Mouse (Mus musculus) embryonic stem cell, embryonic (primary cell): ENCODE measurements at regions not wholly inside any gene's neighbourhood (a gene's known extent, or its start where the extent isn't known, plus 50 kb on each side); places are given as distances from the start of the nearest gene placed in this dataset.
"Not testable (repeated sequence)": the region's sequence is repeated elsewhere in the genome, so short reads cannot be mapped to it uniquely, and the experiment has no call there.

ENCODE experiments used
- CTCF ChIA-PET, 4 experiments: fragments of 300-600 bp in 2 of 4; fragments of 350-600 bp in 2 of 4; sonication (Branson Sonifier 250); formaldehyde crosslinking; loops; one replicate each; lab custom pipeline; 2022; ENCODE audit warnings: inconsistent platforms in 2 of 4; lab: Charles Lee
- POLR2A ChIA-PET, 4 experiments: fragments of 300-600 bp in 2 of 4; fragments of 350-600 bp in 2 of 4; sonication (Branson Sonifier 250); formaldehyde crosslinking; loops; one replicate each; lab custom pipeline; 2022; ENCODE audit warnings: antibody characterized with exemption in 4 of 4, inconsistent platforms in 1 of 4; lab: Charles Lee

GRCm38 (mm10) chr3:155944042-155944735, 617.4 kb upstream of the Negr1 start:
- POLR2A ChIA-PET = no interaction called here
- CTCF ChIA-PET = no interaction called here

- POLR2A ChIA-PET = no interaction called here
- CTCF ChIA-PET = no interaction called here
Observed at GRCm38 (mm10) chr3:155945188-155945587, 616.4 kb upstream of the Negr1 start.

- POLR2A ChIA-PET, CTCF ChIA-PET: not testable (repeated sequence)
Observed at GRCm38 (mm10) chr3:155962496-155962895, 599.1 kb upstream of the Negr1 start.

- POLR2A ChIA-PET = no interaction called here
Observed at GRCm38 (mm10) chr3:155979636-155980035, 582.0 kb upstream of the Negr1 start.

GRCm38 (mm10) chr3:155994044-155994443, 567.5 kb upstream of the Negr1 start:
- POLR2A ChIA-PET = no interaction called here
- CTCF ChIA-PET = no interaction called here

More at GRCm38 (mm10) chr3:155979636-155980035, 582.0 kb upstream of the Negr1 start:
- CTCF ChIA-PET = no interaction called here

GRCm38 (mm10) chr3:156017676-156018230, 543.8 kb upstream of the Negr1 start:
- CTCF ChIA-PET = no interaction called here
- POLR2A ChIA-PET = no interaction called here

GRCm38 (mm10) chr3:156028602-156029188, 532.9 kb upstream of the Negr1 start:
- POLR2A ChIA-PET = no interaction called here
- CTCF ChIA-PET = interaction anchor here in 1 of 4 experiments (0.6 kb wide), 1 partner anchor 57 kb away, joined by 3 read pairs; no protein-coding TSS in a partner anchor

- CTCF ChIA-PET = no interaction called here
- POLR2A ChIA-PET = no interaction called here
Observed at GRCm38 (mm10) chr3:156070257-156070656, 491.3 kb upstream of the Negr1 start.

- POLR2A ChIA-PET = no interaction called here
- CTCF ChIA-PET = no interaction called here
Observed at GRCm38 (mm10) chr3:156082268-156082667, 479.3 kb upstream of the Negr1 start.

- ChIA-PET CTCF (interaction anchor here in 1 of 4 experiments (0.6 kb wide), 1 partner anchor 1033 kb away, joined by 3 read pairs; no protein-coding TSS in a partner anchor), POLR2A (no interaction called here)
Observed at GRCm38 (mm10) chr3:156093689-156094088, 467.9 kb upstream of the Negr1 start.

- CTCF ChIA-PET = interaction anchor here in 1 of 4 experiments (0.7 kb wide), 1 partner anchor 240 kb away, joined by 3 read pairs; no protein-coding TSS in a partner anchor
- POLR2A ChIA-PET = no interaction called here
Observed at GRCm38 (mm10) chr3:156094990-156095389, 466.6 kb upstream of the Negr1 start.

- ChIA-PET POLR2A (no interaction called here), CTCF (no interaction called here)
Observed at GRCm38 (mm10) chr3:156105788-156106187, 455.8 kb upstream of the Negr1 start.

- POLR2A ChIA-PET = no interaction called here
- CTCF ChIA-PET = no interaction called here
Observed at GRCm38 (mm10) chr3:156120341-156120740, 441.3 kb upstream of the Negr1 start.

- ChIA-PET POLR2A (no interaction called here), CTCF (no interaction called here)
Observed at GRCm38 (mm10) chr3:156131598-156131997, 430.0 kb upstream of the Negr1 start.

GRCm38 (mm10) chr3:156141355-156141754, 420.2 kb upstream of the Negr1 start:
- CTCF ChIA-PET = no interaction called here
- POLR2A ChIA-PET = no interaction called here

- POLR2A ChIA-PET = no interaction called here
- CTCF ChIA-PET = no interaction called here
Observed at GRCm38 (mm10) chr3:156149322-156149721, 412.3 kb upstream of the Negr1 start.

GRCm38 (mm10) chr3:156170076-156170475, 391.5 kb upstream of the Negr1 start:
- CTCF ChIA-PET = no interaction called here
- POLR2A ChIA-PET = no interaction called here

- ChIA-PET POLR2A (no interaction called here), CTCF (no interaction called here)
Observed at GRCm38 (mm10) chr3:156198688-156199087, 362.9 kb upstream of the Negr1 start.

GRCm38 (mm10) chr3:156199749-156200467, 361.7 kb upstream of the Negr1 start:
- ChIA-PET CTCF (no interaction called here), POLR2A (no interaction called here)

GRCm38 (mm10) chr3:156205246-156205645, 356.3 kb upstream of the Negr1 start:
- ChIA-PET CTCF (no interaction called here), POLR2A (no interaction called here)
